Mouse (Mus musculus) granulocyte monocyte progenitor cell, adult 5-6 weeks (primary cell): ENCODE measurements around the gene Gm29797. TPM values are rescaled to one million over a fixed set of nuclear protein-coding genes. Genes with fewer than 3 reads are reported as not detected.

Source experiments
- ATAC-seq: replicated peaks from 2 replicates; pipeline ENCODE4 v1.8.0; 2016; ENCODE audit warnings: mild to moderate bottlenecking, moderate TSS enrichment, inconsistent platforms; ENCODE audit not compliant: poor library complexity, severe bottlenecking
- total RNA-seq, 2 experiments: library from RNA; stranded (forward) in 1 of 2; stranded (reverse) in 1 of 2; fragments of 200-712, 200-1000 nt in 1 of 2; fragments of >200 nt in 1 of 2; fragmentation: Nextera tagmentation in 1 of 2; gene quantifications; 2 replicates each; pipeline ENCODE4 v1.2.3; 2014 to 2017

The Gm29797 gene
- total RNA-seq (2014; fragmentation: Nextera tagmentation) (not detected in 2 replicates), total RNA-seq (2017) (not detected in 2 replicates)

- no peak for ATAC-seq
Observed at GRCm38 (mm10) chr2:181656734-181657133, at the start of gene Gm29797. Gene Gm29797, plus strand, starts transcription at chr2:181657034.

GRCm38 (mm10) chr2:181618761-181619495, 37.9 kb upstream of the Gm29797 start:
- ATAC-seq: no peak

- ATAC-seq: peak; percentile 50; the same call in 1 of the 2 replicates
Observed at GRCm38 (mm10) chr2:181623401-181623800, 33.4 kb upstream of the Gm29797 start.

- ATAC-seq: no peak
Observed at GRCm38 (mm10) chr2:181628471-181628870, 28.4 kb upstream of the Gm29797 start.

- ATAC-seq: no peak
Observed at GRCm38 (mm10) chr2:181632624-181633023, 24.2 kb upstream of the Gm29797 start.

- no peak for ATAC-seq
Observed at GRCm38 (mm10) chr2:181635865-181636264, 21.0 kb upstream of the Gm29797 start.

- ATAC-seq: peak; percentile 89
Observed at GRCm38 (mm10) chr2:181644361-181644760, 12.5 kb upstream of the Gm29797 start.

GRCm38 (mm10) chr2:181645666-181646065, 11.2 kb upstream of the Gm29797 start:
- no peak for ATAC-seq

GRCm38 (mm10) chr2:181646626-181647472, 10.0 kb upstream of the Gm29797 start:
- no peak for ATAC-seq

- no peak for ATAC-seq
Observed at GRCm38 (mm10) chr2:181648926-181649325, 7.9 kb upstream of the Gm29797 start.

GRCm38 (mm10) chr2:181653065-181653464, 3.8 kb upstream of the Gm29797 start:
- no peak for ATAC-seq

GRCm38 (mm10) chr2:181653523-181653922, 3.3 kb upstream of the Gm29797 start:
- no peak for ATAC-seq

- no peak for ATAC-seq
Observed at GRCm38 (mm10) chr2:181657441-181657840, 607 bp downstream of the Gm29797 start.

- no peak for ATAC-seq
Observed at GRCm38 (mm10) chr2:181658528-181658927, 1.7 kb downstream of the Gm29797 start.

GRCm38 (mm10) chr2:181658930-181659555, 2.2 kb downstream of the Gm29797 start:
- peak; percentile 78 for ATAC-seq

GRCm38 (mm10) chr2:181659609-181660055, 2.8 kb downstream of the Gm29797 start:
- peak; percentile 82 for ATAC-seq

- ATAC-seq: no peak
Observed at GRCm38 (mm10) chr2:181662620-181663297, 5.9 kb downstream of the Gm29797 start.

- ATAC-seq: no peak
Observed at GRCm38 (mm10) chr2:181663298-181663630, 6.4 kb downstream of the Gm29797 start.

GRCm38 (mm10) chr2:181670285-181670912, 13.6 kb downstream of the Gm29797 start:
- ATAC-seq: peak; percentile 73

GRCm38 (mm10) chr2:181670913-181671311, 14.1 kb downstream of the Gm29797 start:
- ATAC-seq: no peak
